Comparison of ENCODE assay signal across 16 mouse cellular contexts in the genomic region with DNA sequence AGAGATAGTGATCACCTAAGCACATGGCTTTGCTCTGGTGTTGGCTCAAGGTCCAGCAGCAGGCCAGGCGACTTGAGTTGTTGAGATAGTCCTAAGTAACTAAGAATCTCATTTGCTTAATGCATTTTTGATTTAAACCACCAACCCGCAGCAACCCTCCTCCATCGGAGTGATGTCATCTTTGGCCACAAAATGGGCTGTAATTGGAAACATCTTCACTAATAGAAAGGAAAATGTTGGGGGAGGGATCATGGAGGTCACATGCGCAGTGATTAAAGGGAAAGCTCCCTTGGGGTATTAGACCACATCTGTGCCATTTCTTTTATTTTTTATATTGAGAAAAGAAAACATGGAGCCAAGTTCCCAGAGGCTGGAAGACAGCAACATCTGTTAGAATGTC.
DNase-seq lines count a peak whose midpoint lies in the region; ATAC-seq lines count a peak whose summit lies in the region.
"Had no signal": no experiment of that assay in that cellular context is flagged by ENCODE, and none has a peak within 500 bp of the region (broad histone marks: within the 10 kb centered on the region; RNA-seq: fewer than 3 reads in every experiment).

No protein-coding gene starts in this region.

- H3K4me3 ChIP-seq in hindbrain, embryonic 16.5 days (ENCODE audit: low read length): no peak overlapping the region
- no peak overlapping the region for H3K4me3 ChIP-seq in hindbrain, embryonic 12.5 days
- H3K4me3 ChIP-seq in embryonic facial prominence, embryonic 10.5 days: no peak overlapping the region
- H3K4me3 ChIP-seq in neural tube, embryonic 15.5 days (replicated peaks): no peak overlapping the region
- H3K4me3 ChIP-seq: neural tube, embryonic 12.5 days had no signal

- peaks cover 23% of the 10 kb centered on the region for H3K4me1 ChIP-seq in hindbrain, embryonic 16.5 days (ENCODE audit: control insufficient read depth, insufficient read depth, low read depth, low read length)
- peaks cover 43% of the 10 kb centered on the region for H3K4me1 ChIP-seq in hindbrain, embryonic 12.5 days
- peaks cover 75% of the 10 kb centered on the region for H3K4me1 ChIP-seq in embryonic facial prominence, embryonic 10.5 days
- H3K4me1 ChIP-seq in neural tube, embryonic 15.5 days: peaks cover 72% of the 10 kb centered on the region

- H3K4me2 ChIP-seq in hindbrain, embryonic 16.5 days (ENCODE audit: low read length): no peak overlapping the region
- no peak overlapping the region for H3K4me2 ChIP-seq in hindbrain, embryonic 12.5 days (replicated peaks)
- H3K4me2 ChIP-seq in neural tube, embryonic 15.5 days: no peak overlapping the region
- H3K4me2 ChIP-seq: neural tube, embryonic 12.5 days had no signal

- peak overlapping the region; percentile 0; the same call in 1 of the 2 replicates for H3K27ac ChIP-seq in hindbrain, embryonic 16.5 days (ENCODE audit: low read depth, low read length)
- no peak overlapping the region for H3K27ac ChIP-seq in hindbrain, embryonic 12.5 days
- no peak overlapping the region for H3K27ac ChIP-seq in embryonic facial prominence, embryonic 10.5 days (replicated peaks)
- H3K27ac ChIP-seq in neural tube, embryonic 15.5 days (replicated peaks): 0 out of 2 replicates have a peak overlapping the region, but pooled peaks have one; percentile 60
- H3K27ac ChIP-seq: neural tube, embryonic 12.5 days had no signal

- no peak for ATAC-seq in hindbrain, embryonic 16.5 days
- ATAC-seq in hindbrain, embryonic 12.5 days (ENCODE audit: low FRiP score): no peak
- ATAC-seq in neural tube, embryonic 15.5 days (ENCODE audit: low FRiP score): no peak
- ATAC-seq: forebrain, postnatal 0 days; Patski had no signal

- H3K9ac ChIP-seq in hindbrain, embryonic 16.5 days (ENCODE audit: low read depth, low read length): no peak overlapping the region
- H3K9ac ChIP-seq in hindbrain, embryonic 12.5 days: no peak overlapping the region
- no peak overlapping the region for H3K9ac ChIP-seq in neural tube, embryonic 15.5 days (replicated peaks)
- H3K9ac ChIP-seq: forebrain, postnatal 0 days; neural tube, embryonic 12.5 days had no signal

- H3K27me3 ChIP-seq in hindbrain, embryonic 16.5 days (replicated peaks; ENCODE audit: control insufficient read depth, insufficient read depth, low read length): no peaks in the 10 kb centered on the region
- no peaks in the 10 kb centered on the region for H3K27me3 ChIP-seq in hindbrain, embryonic 12.5 days
- H3K27me3 ChIP-seq in embryonic facial prominence, embryonic 10.5 days (replicated peaks; ENCODE audit: low read depth, poor library complexity, severe bottlenecking): no peaks in the 10 kb centered on the region
- H3K27me3 ChIP-seq in neural tube, embryonic 15.5 days (replicated peaks): no peaks in the 10 kb centered on the region
- H3K27me3 ChIP-seq: CH12.LX; neural tube, embryonic 12.5 days; Patski had no signal

- peak; percentile 96 for DNase-seq in MN1 (ENCODE audit: low spot score)
- DNase-seq in embryonic facial prominence, embryonic 10.5 days (ENCODE audit: low spot score): peak; percentile 28
- DNase-seq in right cerebral cortex, postnatal 4 days: no peak
- DNase-seq in spleen, adult 12 weeks (ENCODE audit: low spot score): no peak
- DNase-seq: cerebellum, adult 2 months; forebrain, postnatal 0 days; lung, postnatal 36 days; midbrain, embryonic 14.5 days; retina, postnatal 1 day; thymus, adult 18-20 months had no signal

- H3K36me3 ChIP-seq in hindbrain, embryonic 16.5 days (ENCODE audit: control insufficient read depth, insufficient read depth, low read length): peaks cover 3% of the 10 kb centered on the region; the same call in 1 of the 2 replicates
- H3K36me3 ChIP-seq in hindbrain, embryonic 12.5 days: peaks cover 19% of the 10 kb centered on the region; the same call in 1 of the 2 replicates
- H3K36me3 ChIP-seq in embryonic facial prominence, embryonic 10.5 days (replicated peaks): peaks cover 43% of the 10 kb centered on the region
- peaks cover 18% of the 10 kb centered on the region for H3K36me3 ChIP-seq in neural tube, embryonic 15.5 days

- 55% methylated on average over 4 of the region's 4 CpGs for WGBS in hindbrain, embryonic 16.5 days
- 61% methylated on average over 4 of the region's 4 CpGs for WGBS in hindbrain, embryonic 12.5 days
- 52% methylated on average over 4 of the region's 4 CpGs for WGBS in embryonic facial prominence, embryonic 10.5 days
- 54% methylated on average over 4 of the region's 4 CpGs for WGBS in neural tube, embryonic 15.5 days

- H3K9me3 ChIP-seq in hindbrain, embryonic 16.5 days (ENCODE audit: control insufficient read depth, low read length): no peaks in the 10 kb centered on the region
- no peaks in the 10 kb centered on the region for H3K9me3 ChIP-seq in hindbrain, embryonic 12.5 days (replicated peaks)
- H3K9me3 ChIP-seq in embryonic facial prominence, embryonic 10.5 days: no peaks in the 10 kb centered on the region
- no peaks in the 10 kb centered on the region for H3K9me3 ChIP-seq in neural tube, embryonic 15.5 days (replicated peaks)
- H3K9me3 ChIP-seq: neural tube, embryonic 12.5 days had no signal

Comparison
In these comparisons a context has a peak if more than half of its experiments do, and no peak if none do; other contexts are left out.
1. H3K27ac ChIP-seq: peak in hindbrain, embryonic 16.5 days (single experiment) and neural tube, embryonic 15.5 days (single experiment); none in hindbrain, embryonic 12.5 days (single experiment) and embryonic facial prominence, embryonic 10.5 days (single experiment).
2. DNase-seq: peak in MN1 (single experiment) and embryonic facial prominence, embryonic 10.5 days (single experiment); none in right cerebral cortex, postnatal 4 days (single experiment) and spleen, adult 12 weeks (single experiment).